21 mouse cellular contexts compared by ENCODE assay signal in genomic region chr6:55036731-55037130, GRCm38 (mm10). TPM values are rescaled to one million over a fixed set of nuclear protein-coding genes. Genes with fewer than 3 reads are reported as not detected.
DNase-seq lines count a peak whose midpoint lies in the region; ATAC-seq and TF ChIP-seq lines count a peak whose summit lies in the region.
"Had no signal": no experiment of that assay in that cellular context is flagged by ENCODE, and none has a peak within 500 bp of the region (broad histone marks: within the 10 kb centered on the region; RNA-seq: fewer than 3 reads in every experiment).

No protein-coding gene starts in this region.

- H3K4me3 ChIP-seq in hindbrain, embryonic 10.5 days = no peak overlapping the region
- H3K4me3 ChIP-seq in hindbrain, embryonic 11.5 days (ENCODE audit: low read depth, low read length) = no peak overlapping the region
- no peak overlapping the region for H3K4me3 ChIP-seq in neural tube, embryonic 13.5 days
- no peak overlapping the region for H3K4me3 ChIP-seq in layer of hippocampus, adult 2 months

- H3K36me3 ChIP-seq in hindbrain, embryonic 10.5 days = no peaks in the 10 kb centered on the region
- no peaks in the 10 kb centered on the region for H3K36me3 ChIP-seq in hindbrain, embryonic 11.5 days (ENCODE audit: control insufficient read depth, insufficient read depth, low read length)
- H3K36me3 ChIP-seq in neural tube, embryonic 13.5 days = no peaks in the 10 kb centered on the region
- H3K36me3 ChIP-seq: hindbrain, embryonic 15.5 days; limb, embryonic 12.5 days had no signal

- no peaks in the 10 kb centered on the region for H3K27me3 ChIP-seq in hindbrain, embryonic 10.5 days (ENCODE audit: insufficient read depth, poor library complexity, severe bottlenecking)
- H3K27me3 ChIP-seq in hindbrain, embryonic 11.5 days (ENCODE audit: control insufficient read depth, insufficient read depth, low read length) = no peaks in the 10 kb centered on the region
- H3K27me3 ChIP-seq in neural tube, embryonic 13.5 days = peaks cover 5% of the 10 kb centered on the region; the same call in 1 of the 2 replicates
- H3K27me3 ChIP-seq: hindbrain, embryonic 15.5 days; limb, embryonic 12.5 days had no signal

- TF ChIP-seq CTCF in layer of hippocampus, adult 2 months (conservative IDR thresholded peaks at IDR 0.05) = no peak

- no peak overlapping the region for H3K4me2 ChIP-seq in hindbrain, embryonic 11.5 days (replicated peaks; ENCODE audit: low read depth, low read length)
- peak overlapping the region; percentile 72; the same call in 1 of the 2 replicates for H3K4me2 ChIP-seq in neural tube, embryonic 13.5 days

- H3K27ac ChIP-seq in hindbrain, embryonic 10.5 days = peak overlapping the region; percentile 98
- H3K27ac ChIP-seq in hindbrain, embryonic 11.5 days (ENCODE audit: low read depth, low read length) = no peak overlapping the region
- no peak overlapping the region for H3K27ac ChIP-seq in neural tube, embryonic 13.5 days (replicated peaks)
- no peak overlapping the region for H3K27ac ChIP-seq in layer of hippocampus, adult 2 months

- 90% methylated on average over 4 of the region's 4 CpGs for WGBS in hindbrain, embryonic 10.5 days
- 89% methylated on average over 4 of the region's 4 CpGs for WGBS in hindbrain, embryonic 11.5 days
- 89% methylated on average over 4 of the region's 4 CpGs for WGBS in neural tube, embryonic 13.5 days

- H3K9me3 ChIP-seq in hindbrain, embryonic 10.5 days = no peaks in the 10 kb centered on the region
- no peaks in the 10 kb centered on the region for H3K9me3 ChIP-seq in hindbrain, embryonic 11.5 days (ENCODE audit: control insufficient read depth, low read length)
- H3K9me3 ChIP-seq in neural tube, embryonic 13.5 days = no peaks in the 10 kb centered on the region
- H3K9me3 ChIP-seq: hindbrain, embryonic 15.5 days; limb, embryonic 12.5 days had no signal

- H3K9ac ChIP-seq in hindbrain, embryonic 11.5 days (ENCODE audit: low read depth, low read length) = no peak overlapping the region
- H3K9ac ChIP-seq in neural tube, embryonic 13.5 days = no peak overlapping the region

- no peak for ATAC-seq in hindbrain, embryonic 11.5 days (ENCODE audit: low FRiP score)
- ATAC-seq in neural tube, embryonic 13.5 days (ENCODE audit: low read depth) = no peak

- peaks cover 24% of the 10 kb centered on the region for H3K4me1 ChIP-seq in hindbrain, embryonic 10.5 days (replicated peaks)
- H3K4me1 ChIP-seq in hindbrain, embryonic 11.5 days (replicated peaks; ENCODE audit: control insufficient read depth, insufficient read depth, low read length) = no peaks in the 10 kb centered on the region
- peaks cover 33% of the 10 kb centered on the region for H3K4me1 ChIP-seq in neural tube, embryonic 13.5 days (replicated peaks)

- DNase-seq in embryo, embryonic 10.5 days (ENCODE audit: low spot score) = peak; percentile 1
- no peak for DNase-seq in embryo, embryonic 10 days (ENCODE audit: low spot score)
- no peak for DNase-seq in hindbrain, embryonic 10.5 days (ENCODE audit: low spot score)
- no peak for DNase-seq in hindbrain, embryonic 11.5 days (ENCODE audit: low spot score)
- no peak for DNase-seq in neural tube, embryonic 10.5 days (ENCODE audit: extremely low spot score, low spot score)
- no peak for DNase-seq in lung, postnatal 4 days
- DNase-seq in layer of hippocampus, adult 2 months (ENCODE audit: low spot score in 2 of 2) = no peak
- DNase-seq: adrenal gland, postnatal 10 days; cerebellum, adult 2 months; cerebellum, postnatal 25 days; gastrocnemius, postnatal 10 days; kidney, adult 9 months; kidney, postnatal 14 days; lung, postnatal 10 days; midbrain, embryonic 14.5 days; retina, postnatal 1 day; right cerebral cortex, postnatal 25 days; spleen, adult 18-20 months had no signal

RNA-seq across cellular contexts. Expression of gene Gars, which starts 1.1 kb away (rescaled TPM):
- 210 and 216 TPM in 2 replicates for polyA plus RNA-seq in hindbrain, embryonic 10.5 days (2016; fragmentation: Nextera tagmentation; extraction: Ambion mirVana)
- 214 and 230 TPM in 2 replicates for polyA plus RNA-seq in hindbrain, embryonic 11.5 days (2014; fragmentation: Nextera tagmentation; extraction: Ambion mirVana)
- polyA plus RNA-seq in neural tube, embryonic 13.5 days (2015; fragmentation: Nextera tagmentation; extraction: Ambion mirVana) = 195 and 209 TPM in 2 replicates
- total RNA-seq in layer of hippocampus, adult 2 months (2021) = 100 to 1,000 TPM; 131 to 134 TPM

RNA-seq across cellular contexts. Expression of gene Ggct, which starts 44.0 kb away (rescaled TPM):
- polyA plus RNA-seq in hindbrain, embryonic 10.5 days (2016; fragmentation: Nextera tagmentation; extraction: Ambion mirVana) = 11.1 and 13.6 TPM in 2 replicates
- polyA plus RNA-seq in hindbrain, embryonic 11.5 days (2014; fragmentation: Nextera tagmentation; extraction: Ambion mirVana) = 18.2 and 18.9 TPM in 2 replicates
- polyA plus RNA-seq in neural tube, embryonic 13.5 days (2015; fragmentation: Nextera tagmentation; extraction: Ambion mirVana) = 16.0 and 18.3 TPM in 2 replicates
- 10 to 100 TPM; 36.0 to 38.0 TPM for total RNA-seq in layer of hippocampus, adult 2 months (2021)
